Mouse (Mus musculus) myocyte (in vitro differentiated cells): ENCODE data around the gene Dennd1a.

ENCODE experiments used
- CEBPB ChIP-seq: IDR thresholded peaks from 2 replicates; pipeline ENCODE4 v1.6.1; 2011; ENCODE audit warnings: mild to moderate bottlenecking, moderate library complexity; ENCODE audit not compliant: poor library complexity, insufficient read depth, severe bottlenecking
- E2F4 ChIP-seq: IDR thresholded peaks from one replicate; pipeline ENCODE4 v1.6.1; 2011; ENCODE audit warnings: mild to moderate bottlenecking, control low read depth, moderate library complexity; ENCODE audit not compliant: insufficient read depth
- MYOD1 ChIP-seq, 3 experiments: IDR thresholded peaks; one replicate each; pipeline ENCODE4 v1.6.1; 2011; ENCODE audit warnings: control low read depth in 2 of 3, low read depth in 2 of 3, mild to moderate bottlenecking in 2 of 3, moderate library complexity in 1 of 3; ENCODE audit not compliant: insufficient read length in 2 of 3, control insufficient read depth in 1 of 3
- POLR2A ChIP-seq: IDR thresholded peaks from one replicate; pipeline ENCODE4 v1.6.1; 2011; ENCODE audit warnings: low read depth, mild to moderate bottlenecking, control low read depth, moderate library complexity; ENCODE audit not compliant: insufficient read length
- REST ChIP-seq: IDR thresholded peaks from one replicate; pipeline ENCODE4 v1.6.1; 2011; ENCODE audit warnings: mild to moderate bottlenecking, control low read depth, moderate library complexity; ENCODE audit not compliant: insufficient read depth, insufficient read length
- SRF ChIP-seq: IDR thresholded peaks from one replicate; pipeline ENCODE4 v1.6.1; 2011; ENCODE audit warnings: low read depth; ENCODE audit not compliant: control insufficient read depth, insufficient read length
- TCF12 ChIP-seq: IDR thresholded peaks from one replicate; pipeline ENCODE4 v1.6.1; 2011; ENCODE audit warnings: mild to moderate bottlenecking, control low read depth; ENCODE audit not compliant: poor library complexity, insufficient read depth, severe bottlenecking
- USF1 ChIP-seq: IDR thresholded peaks from one replicate; pipeline ENCODE4 v1.6.1; 2011; ENCODE audit warnings: low read depth, mild to moderate bottlenecking, control low read depth, moderate library complexity

- TF ChIP-seq POLR2A (no peak), CEBPB (no peak), TCF12 (no peak), SRF (no peak), MYOD1 (IDR thresholded peaks at IDR 0.05; ENCODE audit: control insufficient read depth in 1 of 3, insufficient read length in 2 of 3, low read depth in 2 of 3) (no peak), USF1 (no peak), E2F4 (no peak), REST (no peak)
Observed at GRCm38 (mm10) chr2:38061474-38061873, 225.7 kb downstream of the Dennd1a start.
